Mouse (Mus musculus) stomach, postnatal 0 days (tissue): Measurements from ENCODE around the gene Creb5. TPM values are rescaled to one million over a fixed set of nuclear protein-coding genes. Genes with fewer than 3 reads are reported as not detected.

Source experiments
- ATAC-seq: fragments of 200-750 bp; cut with Nextera tagmentation; 2 replicates; pipeline ENCODE4 v1.8.0; 2017; ENCODE audit not compliant: low FRiP score, low TSS enrichment
- DNase-seq: peaks from one replicate; pipeline ENCODE4 v3.0.0-alpha.2; 2016; ENCODE audit warnings: low spot score
- H3K27ac ChIP-seq: fragments of 300-500 bp; sonication (generic); replicated peaks from 2 replicates; pipeline ENCODE4 v1.5.1; 2014; ENCODE audit warnings: mild to moderate bottlenecking, control low read depth
- H3K27me3 ChIP-seq: fragments of 300-500 bp; sonication (generic); 2 replicates; pipeline ENCODE4 v1.6.1; 2014; ENCODE audit warnings: low read length; ENCODE audit not compliant: control insufficient read depth, insufficient read depth
- H3K36me3 ChIP-seq: fragments of 300-500 bp; sonication (generic); 2 replicates; pipeline ENCODE4 v1.6.1; 2014; ENCODE audit warnings: low read length, mixed read lengths; ENCODE audit not compliant: control insufficient read depth, insufficient read depth
- H3K4me1 ChIP-seq: fragments of 300-500 bp; sonication (generic); replicated peaks from 2 replicates; pipeline ENCODE4 v1.6.1; 2014; ENCODE audit warnings: antibody characterized with exemption; ENCODE audit not compliant: control insufficient read depth, insufficient read depth
- H3K4me2 ChIP-seq: fragments of 300-500 bp; sonication (generic); replicated peaks from 2 replicates; pipeline ENCODE4 v1.6.1; 2014; ENCODE audit warnings: low read depth, mild to moderate bottlenecking, control low read depth, moderate library complexity
- H3K4me3 ChIP-seq: fragments of 300-500 bp; sonication (generic); 2 replicates; pipeline ENCODE4 v1.5.1; 2014; ENCODE audit warnings: low read depth, low read length, control low read depth
- H3K9ac ChIP-seq: fragments of 300-500 bp; sonication (generic); 2 replicates; pipeline ENCODE4 v1.6.1; 2014; ENCODE audit warnings: mild to moderate bottlenecking, low read length, control low read depth, mixed read lengths
- H3K9me3 ChIP-seq: fragments of 300-500 bp; sonication (generic); 2 replicates; pipeline ENCODE4 v1.6.1; 2016; ENCODE audit warnings: low read length; ENCODE audit not compliant: control insufficient read depth
- CTCF ChIP-seq: IDR thresholded peaks from 2 replicates; pipeline ENCODE4 v1.5.1; 2016; ENCODE audit warnings: antibody characterized with exemption, low read depth, mild to moderate bottlenecking, moderate library complexity
- EP300 ChIP-seq: optimal IDR thresholded peaks from 2 replicates; pipeline ENCODE3; 2016; ENCODE audit warnings: antibody characterized with exemption
- WGBS: fragments of 180-500 bp; shearing (Covaris S2); extraction: QIAGEN DNeasy Blood & Tissue Kit; methylation state at CpG from one replicate; pipeline ENCODE4 v1.1.7; 2014; 5-methylcytosine and 5-hydroxymethylcytosine counted together
- polyA plus RNA-seq: library from polyadenylated mRNA; unstranded; fragments of >200 nt; fragmentation: Nextera tagmentation; extraction: Ambion mirVana; gene quantifications from 2 replicates; pipeline ENCODE4 v1.2.1, GENCODE M21; 2015

Creb5 gene
- polyA plus RNA-seq, 1 experiment from 2014 or later: 3.2 TPM

- no peak for ATAC-seq
- Histone ChIP-seq H3K9ac (no peak overlapping the region), H3K27ac (no peak overlapping the region), H3K36me3 (no peaks in the 10 kb centered on the region), H3K9me3 (no peaks in the 10 kb centered on the region), H3K4me2 (no peak overlapping the region), H3K27me3 (no peaks in the 10 kb centered on the region), H3K4me1 (no peaks in the 10 kb centered on the region), H3K4me3 (no peak overlapping the region)
- WGBS: 61% methylated on average over 4 of the region's 4 CpGs
- DNase-seq: no peak
- TF ChIP-seq EP300: no peak
- TF ChIP-seq CTCF: no peak
These were observed 15.4 kb upstream of the Creb5 start for GRCm38 (mm10) chr6:53271636-53272035.

DNA sequence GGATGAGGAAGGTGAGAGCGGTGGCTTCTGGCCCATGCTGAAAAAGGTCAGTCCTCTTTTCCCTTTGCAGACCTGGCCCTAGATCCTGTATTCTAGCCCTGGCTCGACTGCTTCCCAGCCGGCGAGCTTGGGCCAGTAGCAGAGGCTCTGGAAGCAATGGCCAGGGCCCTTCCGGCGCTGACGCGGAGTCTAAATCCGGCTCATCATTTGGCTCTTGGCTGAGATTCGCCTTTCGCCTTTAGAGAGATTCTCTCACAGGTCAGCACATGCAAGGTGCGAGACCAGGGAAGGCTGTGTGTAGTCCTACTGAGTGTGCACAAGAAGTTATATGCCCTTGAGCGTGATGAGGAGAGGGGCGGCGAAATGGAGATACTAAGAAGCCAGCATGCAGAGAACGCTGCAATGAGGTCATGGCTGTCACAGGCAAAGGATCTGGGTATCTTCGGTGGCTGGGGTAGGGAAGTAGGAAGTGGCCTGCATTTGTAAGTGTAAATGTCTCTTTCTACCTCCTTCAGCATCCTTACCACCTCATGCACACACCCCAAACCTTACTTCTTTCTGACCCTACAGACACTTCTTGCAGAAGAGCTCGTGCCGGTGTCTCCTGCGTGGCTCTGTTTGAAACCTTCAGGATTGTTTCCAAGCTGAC, 557 bp upstream of the Creb5 start:
- ATAC-seq (no peak), DNase-seq (peak; percentile 16)
- Histone ChIP-seq H3K9me3 (no peaks in the 10 kb centered on the region), H3K9ac (0 out of 2 replicates have a peak overlapping the region, but pooled peaks have one; percentile 31), H3K36me3 (no peaks in the 10 kb centered on the region), H3K27me3 (no peaks in the 10 kb centered on the region), H3K4me3 (peak overlapping the region; percentile 59), H3K4me2 (peak overlapping the region; percentile 93), H3K27ac (no peak overlapping the region), H3K4me1 (no peaks in the 10 kb centered on the region)
- TF ChIP-seq EP300 (no peak), CTCF (no peak)
- 9% methylated on average over 20 of the region's 20 CpGs for WGBS

DNA sequence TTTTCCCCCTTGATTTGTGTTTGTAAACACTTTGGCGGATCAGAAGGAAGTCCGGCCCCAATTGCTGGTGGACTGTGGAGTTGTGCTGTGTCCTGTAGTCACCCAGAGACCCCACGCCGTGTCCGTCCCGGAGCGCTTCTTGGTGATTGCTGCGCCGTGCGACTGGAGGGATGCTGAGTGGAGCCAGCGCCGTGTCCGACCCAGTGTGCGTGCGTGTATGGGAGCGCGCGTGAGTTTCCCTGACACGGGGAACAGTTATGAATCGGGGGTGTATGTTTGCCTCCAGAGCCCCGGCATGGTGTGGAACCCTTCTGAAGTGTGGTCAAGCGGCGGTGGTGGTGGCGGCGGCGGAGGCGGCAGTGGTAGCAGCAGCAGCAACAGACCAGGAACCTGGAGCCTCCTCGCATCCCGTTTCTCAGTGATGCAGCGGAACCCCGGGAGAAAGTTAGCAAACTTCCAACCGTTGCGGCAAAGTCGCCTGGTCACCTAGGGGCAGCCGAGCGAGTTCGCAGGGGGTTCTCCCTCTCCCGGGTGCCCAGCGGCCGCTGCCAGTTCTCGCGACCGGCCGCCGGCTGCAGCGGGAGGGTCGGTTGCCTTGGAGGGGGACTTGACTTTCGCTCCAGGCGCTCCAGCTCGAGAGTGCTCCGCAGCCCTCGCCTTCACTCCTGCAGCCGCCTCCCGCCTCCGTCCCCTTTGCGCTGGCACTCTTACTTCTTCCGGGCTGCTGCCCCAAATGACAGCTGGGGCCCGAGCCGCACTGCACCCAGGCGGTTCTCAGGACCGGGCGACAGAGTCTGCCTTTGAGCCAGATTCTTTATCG, 702 bp downstream of the Creb5 start:
- ATAC-seq: peak; percentile 60
- H3K27ac ChIP-seq: no peak overlapping the region
- H3K4me1 ChIP-seq: no peaks in the 10 kb centered on the region
- H3K9ac ChIP-seq: peak overlapping the region; percentile 59
- WGBS: 1% methylated on average over 63 of the region's 63 CpGs
- DNase-seq: peak; percentile 43
- no peaks in the 10 kb centered on the region for H3K36me3 ChIP-seq
- no peaks in the 10 kb centered on the region for H3K9me3 ChIP-seq
- TF ChIP-seq EP300: no peak
- TF ChIP-seq CTCF: no peak
- H3K4me3 ChIP-seq: peak overlapping the region; percentile 59
- peak overlapping the region; percentile 93 for H3K4me2 ChIP-seq
- no peaks in the 10 kb centered on the region for H3K27me3 ChIP-seq

GRCm38 (mm10) chr6:53288584-53289558, 1.8 kb downstream of the Creb5 start:
- Histone ChIP-seq H3K9me3 (no peaks in the 10 kb centered on the region), H3K27ac (no peak overlapping the region), H3K36me3 (no peaks in the 10 kb centered on the region), H3K4me1 (no peaks in the 10 kb centered on the region), H3K27me3 (no peaks in the 10 kb centered on the region), H3K9ac (peak overlapping the region; percentile 59), H3K4me3 (peak overlapping the region; percentile 59), H3K4me2 (peak overlapping the region; percentile 93)
- ATAC-seq (no peak), DNase-seq (no peak)
- 8% methylated on average over 24 of the region's 24 CpGs for WGBS
- TF ChIP-seq EP300 (no peak), CTCF (no peak)

- H3K9ac ChIP-seq: no peak overlapping the region
These were observed 2.6 kb downstream of the Creb5 start for GRCm38 (mm10) chr6:53289659-53290058.

More at GRCm38 (mm10) chr6:53289659-53290058, 2.6 kb downstream of the Creb5 start:
- Histone ChIP-seq H3K4me2 (no peak overlapping the region), H3K36me3 (no peaks in the 10 kb centered on the region), H3K9me3 (no peaks in the 10 kb centered on the region), H3K27me3 (no peaks in the 10 kb centered on the region), H3K4me3 (no peak overlapping the region), H3K4me1 (no peaks in the 10 kb centered on the region), H3K27ac (no peak overlapping the region)
- TF ChIP-seq EP300: no peak
- TF ChIP-seq CTCF: no peak
- ATAC-seq (no peak), DNase-seq (no peak)
- 31% methylated on average over 5 of the region's 5 CpGs for WGBS
